Mouse (Mus musculus) bone marrow, adult 2 months (tissue): ENCODE results near the gene Mpg. TPM values are rescaled to one million over a fixed set of nuclear protein-coding genes. Genes with fewer than 3 reads are reported as not detected.

Experiments
- H3K27ac ChIP-seq: fragments of 200-500 bp; 2 replicates; pipeline ENCODE4 v1.5.1; 2012; ENCODE audit warnings: low read depth, mild to moderate bottlenecking, control low read depth, inconsistent platforms, low read length; ENCODE audit not compliant: control insufficient read depth, poor library complexity, insufficient read depth
- H3K4me1 ChIP-seq: fragments of 200-500 bp; 2 replicates; pipeline ENCODE4 v1.6.1; 2011; ENCODE audit warnings: low read length; ENCODE audit not compliant: control insufficient read depth, insufficient read depth
- H3K4me3 ChIP-seq: fragments of 200-500 bp; replicated peaks from 2 replicates; pipeline ENCODE3; 2011; ENCODE audit warnings: mild to moderate bottlenecking, low read depth, low read length, control low read depth; ENCODE audit not compliant: control insufficient read depth
- CTCF ChIP-seq: fragments of 200-500 bp; IDR thresholded peaks from 2 replicates; pipeline ENCODE4 v1.5.1; 2011; ENCODE audit warnings: low read length, control low read depth; ENCODE audit not compliant: control insufficient read depth, insufficient read depth
- POLR2A ChIP-seq: fragments of 200-500 bp; IDR thresholded peaks from 2 replicates; pipeline ENCODE4 v1.6.1; 2011; ENCODE audit warnings: low read depth, mild to moderate bottlenecking, control low read depth, low read length, borderline replicate concordance; ENCODE audit not compliant: control insufficient read depth
- WGBS: fragments of 180-500 bp; shearing (Covaris S2); methylation state at CpG from one replicate; pipeline ENCODE4 v1.1.7; 2018; 5-methylcytosine and 5-hydroxymethylcytosine counted together
- polyA plus RNA-seq: library from polyadenylated mRNA; stranded (reverse); fragments of >200 nt; gene quantifications from 2 replicates; pipeline ENCODE4 v1.2.4, GENCODE M21; 2011; ENCODE audit warnings: low replicate concordance; ENCODE audit not compliant: missing spikeins, insufficient read depth, insufficient read length

Mpg gene
- polyA plus RNA-seq, 1 experiment = 20.1 TPM

DNA sequence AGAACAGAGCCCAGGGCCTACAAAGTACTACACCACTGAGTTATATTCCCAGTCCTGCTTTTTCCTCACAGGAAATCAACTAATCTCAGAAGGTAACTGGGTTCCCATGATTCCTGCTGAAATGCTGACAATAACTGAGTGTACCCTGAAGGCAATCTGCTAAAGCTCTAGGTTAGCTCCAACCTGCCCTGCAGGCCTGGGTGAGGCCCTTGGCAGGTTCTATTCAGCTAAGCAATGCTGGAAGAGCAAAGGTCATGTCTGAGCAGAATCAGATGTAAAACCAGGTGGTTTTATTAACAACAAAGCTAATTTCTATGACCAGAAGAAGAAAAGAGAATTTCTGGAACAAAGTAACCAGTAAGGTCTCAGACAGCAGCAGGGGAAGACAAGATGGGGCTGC is 15.1 kb downstream of the Mpg start:
- Histone ChIP-seq H3K27ac (peak overlapping the region; percentile 16; the same call in 1 of the 2 replicates), H3K4me3 (no peak overlapping the region), H3K4me1 (peaks cover 3% of the 10 kb centered on the region)
- TF ChIP-seq POLR2A (no peak), CTCF (no peak)

DNA sequence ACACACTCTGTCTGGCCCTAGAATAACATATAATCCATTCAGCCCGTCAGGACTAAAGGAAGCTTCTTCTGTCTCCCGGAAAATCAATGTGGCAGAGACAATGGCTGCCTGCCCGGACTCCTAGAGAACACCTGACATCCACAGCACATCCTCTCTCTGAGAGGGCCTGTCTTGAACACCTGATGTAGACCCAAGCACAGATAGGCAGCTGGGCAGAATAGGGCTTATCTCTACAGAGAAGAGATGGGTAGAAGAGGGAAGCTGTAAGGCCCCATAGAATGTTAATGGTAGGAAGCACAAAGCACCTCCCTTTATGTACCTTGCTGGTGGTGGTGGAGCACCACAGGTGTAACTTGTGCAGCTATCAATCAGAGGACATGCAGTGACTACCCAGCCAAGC is 15.9 kb downstream of the Mpg start:
- Histone ChIP-seq H3K4me1 (peaks cover 4% of the 10 kb centered on the region), H3K4me3 (no peak overlapping the region), H3K27ac (peak overlapping the region; percentile 44; the same call in 1 of the 2 replicates)
- 90% methylated on average over 3 of the region's 3 CpGs for WGBS
- no peak for TF ChIP-seq POLR2A
- TF ChIP-seq CTCF = no peak

DNA sequence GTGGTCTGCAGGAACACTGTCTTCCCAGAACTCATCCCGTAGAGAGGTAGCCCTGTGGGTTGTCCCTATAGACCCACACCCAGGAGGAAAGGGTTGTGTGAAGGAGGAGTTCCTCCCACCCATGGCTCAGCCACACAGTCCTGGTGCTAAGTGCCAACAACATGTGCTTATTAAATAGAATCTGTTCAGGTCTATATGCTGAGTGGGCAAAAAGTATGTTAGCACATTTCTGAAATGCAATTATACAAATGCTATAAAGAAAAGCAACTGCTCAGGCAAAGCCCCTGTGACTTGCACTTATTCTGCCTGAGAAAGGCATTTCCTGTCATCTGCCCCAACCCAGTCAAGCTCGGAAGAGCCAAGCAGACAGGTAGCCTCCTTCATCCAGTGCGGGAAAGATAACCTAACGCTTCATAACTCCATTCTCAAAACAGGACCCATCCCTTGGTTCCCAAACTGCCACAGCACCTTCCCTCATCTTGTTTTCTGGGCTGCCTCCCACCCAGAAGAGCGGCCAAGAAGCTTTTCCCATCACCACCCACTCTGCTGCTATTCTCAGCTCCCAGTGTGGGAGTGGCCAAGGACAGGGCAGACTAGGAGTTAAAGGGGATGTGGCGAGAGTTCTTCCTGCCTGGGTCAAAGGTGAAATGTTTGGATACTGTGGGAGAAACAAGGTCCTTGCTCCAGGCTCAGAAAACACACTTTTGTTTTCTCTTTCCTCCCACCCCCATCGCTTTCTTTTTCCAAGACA is 17.1 kb downstream of the Mpg start:
- H3K4me1 ChIP-seq = peaks cover 5% of the 10 kb centered on the region

DNA sequence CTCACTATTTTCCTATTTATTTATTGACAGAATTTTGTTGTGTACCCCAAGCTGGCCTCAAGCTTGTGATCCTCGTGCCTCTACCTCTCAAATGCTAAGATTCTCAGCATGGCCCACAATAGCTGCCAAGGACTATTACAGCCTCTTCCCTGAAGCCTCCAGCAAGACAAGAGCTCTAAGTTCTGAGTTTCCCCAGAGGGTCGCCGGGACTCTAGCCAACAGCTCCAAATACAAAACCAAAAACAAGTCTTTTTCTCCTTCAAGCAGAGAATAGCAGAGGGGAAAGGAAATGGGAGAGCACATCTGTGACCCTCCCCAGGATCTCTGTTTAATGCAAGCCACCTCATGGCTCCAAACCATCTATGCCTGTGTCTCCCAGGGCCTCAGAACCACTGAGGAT is 17.8 kb downstream of the Mpg start:
- Histone ChIP-seq H3K27ac (peak overlapping the region; percentile 81), H3K4me1 (peaks cover 6% of the 10 kb centered on the region), H3K4me3 (no peak overlapping the region)
- 93% methylated on average over 3 of the region's 3 CpGs for WGBS
- TF ChIP-seq POLR2A (no peak), CTCF (no peak)

More for the DNA sequence above, 17.1 kb downstream of the Mpg start:
- TF ChIP-seq POLR2A = no peak
- TF ChIP-seq CTCF = no peak
- Histone ChIP-seq H3K4me3 (no peak overlapping the region), H3K27ac (peak overlapping the region; percentile 81)
- WGBS = 85% methylated on average over 7 of the region's 7 CpGs

DNA sequence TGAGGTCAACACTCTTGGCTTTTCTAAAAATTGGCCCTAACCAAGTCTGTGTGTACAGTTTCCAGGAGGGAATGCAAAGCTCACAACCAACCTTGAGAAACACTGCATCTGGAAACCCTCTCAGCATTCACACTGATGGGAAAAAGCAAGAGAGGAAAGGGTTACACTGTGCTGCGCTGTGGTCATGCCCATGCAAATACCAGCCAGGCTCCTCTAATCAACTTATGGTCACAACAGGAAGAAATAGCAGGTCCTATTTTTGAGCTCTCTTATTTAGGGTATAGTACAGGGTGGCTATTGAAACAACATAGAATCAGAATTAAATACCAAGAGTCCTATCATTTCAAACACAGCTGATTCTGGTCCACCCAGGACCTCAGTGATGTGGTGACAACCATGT is 18.3 kb downstream of the Mpg start:
- Histone ChIP-seq H3K27ac (peak overlapping the region; percentile 81), H3K4me1 (peaks cover 6% of the 10 kb centered on the region)

DNA sequence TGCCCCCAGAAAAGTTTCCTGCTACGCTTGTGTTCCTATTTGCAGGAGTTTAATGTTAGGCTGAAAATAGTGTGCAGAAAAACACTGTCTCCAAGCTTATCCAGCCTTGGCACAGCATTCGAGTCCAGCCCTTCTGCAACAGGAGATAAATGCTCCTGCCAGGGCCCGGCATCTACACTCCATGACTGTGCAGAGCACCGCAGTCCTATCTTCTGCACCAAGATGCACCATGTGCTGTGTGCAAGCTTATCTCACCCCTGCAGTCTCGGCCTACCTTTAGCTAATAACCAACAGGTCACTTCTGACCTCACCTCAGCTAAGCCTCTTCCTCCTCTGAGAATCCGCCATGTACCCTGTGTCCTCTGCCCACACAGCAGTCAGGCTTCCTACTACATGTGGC is 19.3 kb downstream of the Mpg start:
- H3K27ac ChIP-seq = peak overlapping the region; percentile 81
- H3K4me1 ChIP-seq = peaks cover 8% of the 10 kb centered on the region
- 58% methylated on average over 6 of the region's 6 CpGs for WGBS
- TF ChIP-seq CTCF = no peak
- TF ChIP-seq POLR2A = no peak
- H3K4me3 ChIP-seq = no peak overlapping the region

More for the DNA sequence above, 18.3 kb downstream of the Mpg start:
- no peak for TF ChIP-seq POLR2A
- H3K4me3 ChIP-seq = no peak overlapping the region
- 60% methylated on average over 1 of the region's 1 CpGs for whole genome bisulfite sequencing

DNA sequence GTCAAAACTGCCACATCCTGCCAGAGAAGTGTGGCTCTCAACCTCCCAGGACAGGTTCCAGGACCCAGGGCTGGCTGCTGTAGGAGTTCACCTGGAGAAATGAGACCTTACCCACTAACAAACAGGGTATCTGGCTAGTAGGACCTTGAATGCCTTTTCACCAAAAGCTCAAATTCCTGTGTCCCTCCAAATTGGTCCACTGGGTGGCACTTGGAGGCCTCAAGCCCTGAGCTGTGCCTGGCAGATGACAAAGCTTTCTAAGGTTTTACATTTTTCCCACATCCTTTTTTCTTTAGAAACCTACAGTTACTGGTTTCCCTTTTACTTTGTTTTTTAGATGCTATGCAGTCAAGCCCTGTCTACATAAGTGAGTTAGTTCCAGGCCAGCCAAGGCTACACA is 20.8 kb downstream of the Mpg start:
- Histone ChIP-seq H3K4me3 (no peak overlapping the region), H3K27ac (peak overlapping the region; percentile 81), H3K4me1 (peaks cover 8% of the 10 kb centered on the region)
- TF ChIP-seq CTCF = peak; percentile 48; the same call in 1 of the 2 replicates
- TF ChIP-seq POLR2A = no peak

DNA sequence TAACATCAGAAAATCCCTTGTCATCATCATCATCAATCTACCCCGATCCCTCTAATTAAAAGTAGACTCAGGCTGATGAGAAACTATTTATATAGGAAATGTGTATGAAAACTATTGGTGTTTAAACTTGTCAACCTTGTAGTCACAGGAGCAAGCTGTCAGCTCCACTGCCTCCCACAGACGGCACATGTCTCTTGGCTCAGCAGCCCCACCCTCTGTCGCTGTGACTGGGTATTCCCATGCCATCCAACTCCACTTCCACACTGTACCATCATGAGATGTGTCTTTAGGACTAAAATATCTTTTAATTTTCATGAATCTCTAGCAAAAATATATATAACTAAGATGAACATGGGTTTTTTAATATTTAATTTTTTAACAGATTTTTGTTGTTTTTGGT is 22.0 kb downstream of the Mpg start:
- Histone ChIP-seq H3K4me1 (peaks cover 4% of the 10 kb centered on the region), H3K27ac (peak overlapping the region; percentile 26; the same call in 1 of the 2 replicates), H3K4me3 (no peak overlapping the region)
- TF ChIP-seq CTCF (no peak), POLR2A (no peak)
- 72% methylated on average over 3 of the region's 3 CpGs for WGBS
